Mouse (Mus musculus): ENCODE measurements around the gene Rnf11.

GRCm38 (mm10) chr4:109430250-109430649, 54.3 kb downstream of the Rnf11 start:
- TF ChIP-seq GATA1 (IDR thresholded peaks at IDR 0.05; ENCODE audit: borderline replicate concordance, low read length) (no peak), CTCF (IDR thresholded peaks at IDR 0.05; ENCODE audit: low read depth, low read length) (no peak)
